Mouse (Mus musculus) right cerebral cortex, adult 2 months (tissue): ENCODE results near the gene Rad51c.

Source experiments
- DNase-seq, 2 experiments: peaks; one replicate each; pipeline ENCODE4 v3.0.0; 2021 to 2022; ENCODE audit warnings: low spot score in 2 of 2

Rad51c gene

GRCm38 (mm10) chr11:87367061-87367460 lies 37.7 kb downstream of the Rad51c start:
- DNase-seq: no peak

GRCm38 (mm10) chr11:87365120-87365519 lies 39.6 kb downstream of the Rad51c start:
- no peak for DNase-seq

GRCm38 (mm10) chr11:87359262-87359612 lies 45.5 kb downstream of the Rad51c start:
- no peak for DNase-seq

GRCm38 (mm10) chr11:87358331-87359261 lies 46.2 kb downstream of the Rad51c start, which contains the start of gene Ppm1e:
TSS of gene Ppm1e (minus strand) at chr11:87359023.
- DNase-seq: peak; percentile 86 to 89

GRCm38 (mm10) chr11:87357317-87358300 lies 47.1 kb downstream of the Rad51c start:
- DNase-seq: peak; percentile 38 to 43

- no peak for DNase-seq
These were observed 49.9 kb downstream of the Rad51c start for GRCm38 (mm10) chr11:87354861-87355260.

GRCm38 (mm10) chr11:87353646-87354170 lies 51.0 kb downstream of the Rad51c start:
- DNase-seq: no peak
